Mouse (Mus musculus): ENCODE measurements around the gene Iffo2. TPM values are rescaled to one million over a fixed set of nuclear protein-coding genes. Genes with fewer than 3 reads are reported as not detected.

Iffo2 gene
- polyA plus RNA-seq, 1 experiment from 2014 or later: 4.2 TPM

DNA sequence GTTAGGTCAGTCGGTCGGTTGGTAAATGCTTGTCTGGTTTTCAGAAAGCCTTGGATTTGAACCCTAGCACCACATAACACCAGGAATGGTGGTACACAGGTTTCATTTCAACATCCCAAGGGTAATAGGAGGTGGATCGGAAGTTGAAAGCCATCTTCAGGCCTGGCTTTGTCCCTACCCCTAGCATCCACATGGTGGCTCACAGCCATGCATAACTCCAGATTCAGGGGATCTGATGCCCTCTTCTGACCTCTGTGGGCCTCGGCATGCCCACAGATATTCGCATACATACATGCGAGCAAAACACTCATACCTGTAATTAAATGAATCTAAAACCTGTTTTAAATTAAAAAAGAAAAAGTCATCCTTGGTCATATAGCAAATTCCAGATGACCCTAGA lies 28.6 kb upstream of the Iffo2 start:
- 79% methylated on average over 6 of the region's 6 CpGs for WGBS
- H3K36me3 ChIP-seq (replicated peaks): no peaks in the 10 kb centered on the region
- peaks cover 8% of the 10 kb centered on the region for H3K9me3 ChIP-seq
- H3K4me3 ChIP-seq: no peak overlapping the region
- no peak overlapping the region for H3K27ac ChIP-seq (replicated peaks)
- H3K4me1 ChIP-seq: peaks cover 18% of the 10 kb centered on the region
- DNase-seq (ENCODE audit: low spot score): no peak
- no peaks in the 10 kb centered on the region for H3K27me3 ChIP-seq (replicated peaks; ENCODE audit: low read depth, poor library complexity, severe bottlenecking)

DNA sequence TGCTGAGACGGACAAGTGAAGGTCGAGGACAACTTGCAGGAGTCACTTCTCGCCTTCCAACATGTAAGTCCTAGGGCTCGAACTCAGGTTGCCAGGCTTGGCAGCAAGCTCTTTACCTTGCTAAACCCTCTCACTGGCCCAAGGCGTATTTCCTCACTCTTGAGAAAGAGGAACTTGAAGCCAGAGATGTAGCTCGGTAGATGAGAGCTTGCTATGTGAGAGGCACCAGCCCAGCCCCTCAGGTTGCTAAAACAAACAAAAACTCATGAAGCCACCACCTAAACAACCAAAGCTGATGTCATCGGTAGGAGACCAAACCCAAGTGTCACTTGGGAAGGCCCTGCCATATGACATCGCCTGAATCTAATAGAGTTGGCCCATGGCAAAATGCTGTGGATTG lies 26.4 kb upstream of the Iffo2 start:
- Histone ChIP-seq H3K27ac (replicated peaks) (no peak overlapping the region), H3K4me3 (no peak overlapping the region), H3K4me1 (peaks cover 11% of the 10 kb centered on the region), H3K9me3 (peaks cover 8% of the 10 kb centered on the region), H3K36me3 (replicated peaks) (no peaks in the 10 kb centered on the region), H3K27me3 (replicated peaks; ENCODE audit: low read depth, poor library complexity, severe bottlenecking) (no peaks in the 10 kb centered on the region)
- 87% methylated on average over 8 of the region's 8 CpGs for WGBS
- no peak for DNase-seq (ENCODE audit: low spot score)

- Histone ChIP-seq H3K27ac (replicated peaks) (no peak overlapping the region), H3K4me1 (peaks cover 16% of the 10 kb centered on the region), H3K9me3 (peaks cover 8% of the 10 kb centered on the region), H3K4me3 (no peak overlapping the region), H3K27me3 (replicated peaks; ENCODE audit: low read depth, poor library complexity, severe bottlenecking) (no peaks in the 10 kb centered on the region), H3K36me3 (replicated peaks) (no peaks in the 10 kb centered on the region)
- 80% methylated on average over 4 of the region's 4 CpGs for WGBS
- DNase-seq (ENCODE audit: low spot score): no peak
Measured at GRCm38 (mm10) chr4:139505716-139506115, 24.6 kb upstream of the Iffo2 start.

DNA sequence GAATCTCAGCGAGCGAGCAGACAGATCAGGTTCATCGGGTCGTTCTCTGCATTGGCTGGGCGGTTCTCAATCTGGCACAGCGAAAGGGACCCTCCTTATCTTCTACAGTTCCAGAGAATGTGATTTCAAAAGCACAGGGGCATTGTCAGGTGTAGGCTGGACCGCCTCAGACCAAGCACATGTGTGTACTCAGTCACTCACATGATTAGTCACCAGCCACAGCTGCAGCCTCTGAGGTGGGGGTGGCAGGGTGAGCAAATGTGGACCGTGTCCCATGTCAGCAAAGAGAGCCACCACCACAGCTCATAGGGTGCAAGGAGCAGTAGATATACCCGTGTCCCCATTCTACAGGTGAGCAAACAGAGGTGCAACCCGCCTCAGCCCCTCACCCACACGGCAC lies 23.6 kb upstream of the Iffo2 start:
- no peak overlapping the region for H3K27ac ChIP-seq (replicated peaks)
- no peak overlapping the region for H3K4me3 ChIP-seq
- WGBS: 94% methylated on average over 11 of the region's 11 CpGs
- no peaks in the 10 kb centered on the region for H3K36me3 ChIP-seq (replicated peaks)
- no peak for DNase-seq (ENCODE audit: low spot score)
- H3K9me3 ChIP-seq: peaks cover 8% of the 10 kb centered on the region
- peaks cover 10% of the 10 kb centered on the region for H3K4me1 ChIP-seq
- H3K27me3 ChIP-seq (replicated peaks; ENCODE audit: low read depth, poor library complexity, severe bottlenecking): no peaks in the 10 kb centered on the region

DNA sequence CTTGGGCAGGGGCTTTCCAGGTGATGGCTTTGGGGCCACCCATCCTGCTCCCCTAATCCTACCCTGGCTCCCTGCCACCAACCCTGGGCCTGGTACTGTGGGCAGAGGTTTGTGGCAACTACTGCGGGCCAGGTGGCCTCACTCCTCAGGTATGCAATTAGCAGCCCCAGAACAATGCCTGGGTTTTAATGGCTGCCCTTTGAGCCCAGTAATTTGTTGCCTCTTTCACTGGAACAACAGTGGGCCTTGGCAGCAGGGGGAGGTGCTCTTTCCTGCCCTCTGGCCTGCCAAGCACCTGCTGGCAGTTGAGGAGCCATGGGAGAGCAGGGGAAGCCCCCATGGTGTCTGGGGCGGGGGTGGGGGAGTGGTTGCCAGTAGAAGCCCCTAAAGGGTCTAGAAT lies 21.3 kb upstream of the Iffo2 start:
- H3K36me3 ChIP-seq (replicated peaks): no peaks in the 10 kb centered on the region
- H3K9me3 ChIP-seq: peaks cover 8% of the 10 kb centered on the region
- H3K4me3 ChIP-seq: no peak overlapping the region
- H3K27me3 ChIP-seq (replicated peaks; ENCODE audit: low read depth, poor library complexity, severe bottlenecking): no peaks in the 10 kb centered on the region
- peaks cover 10% of the 10 kb centered on the region for H3K4me1 ChIP-seq
- WGBS: 74% methylated on average over 2 of the region's 2 CpGs
- no peak for DNase-seq (ENCODE audit: low spot score)
- no peak overlapping the region for H3K27ac ChIP-seq (replicated peaks)

DNA sequence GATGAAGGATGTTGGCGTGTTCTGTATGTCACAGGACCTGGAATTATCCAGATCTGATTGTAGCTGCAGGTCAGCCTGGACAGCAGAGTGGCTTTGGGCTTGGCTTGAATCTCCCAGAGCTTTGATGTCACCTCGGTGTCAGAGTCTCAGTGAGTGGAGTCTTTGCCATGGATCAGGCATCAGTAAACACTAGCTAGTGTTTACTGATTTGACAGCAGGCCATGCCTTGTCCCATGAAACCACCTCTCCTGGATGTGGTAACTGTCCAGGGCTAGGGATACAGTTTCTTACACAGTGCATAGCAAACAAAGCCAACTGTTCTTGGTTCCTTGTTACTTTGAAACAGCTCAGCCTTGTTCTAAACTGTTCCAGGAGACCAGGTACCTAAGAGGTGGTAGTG lies 18.8 kb upstream of the Iffo2 start:
- Histone ChIP-seq H3K4me3 (no peak overlapping the region), H3K9me3 (no peaks in the 10 kb centered on the region), H3K27me3 (replicated peaks; ENCODE audit: low read depth, poor library complexity, severe bottlenecking) (no peaks in the 10 kb centered on the region), H3K36me3 (replicated peaks) (no peaks in the 10 kb centered on the region), H3K4me1 (peaks cover 10% of the 10 kb centered on the region), H3K27ac (replicated peaks) (no peak overlapping the region)
- DNase-seq (ENCODE audit: low spot score): no peak
- 81% methylated on average over 2 of the region's 2 CpGs for WGBS

- Histone ChIP-seq H3K36me3 (replicated peaks) (no peaks in the 10 kb centered on the region), H3K27ac (replicated peaks) (no peak overlapping the region)
- WGBS: 79% methylated on average over 2 of the region's 2 CpGs
Measured at GRCm38 (mm10) chr4:139512985-139513384, 17.4 kb upstream of the Iffo2 start.

GRCm38 (mm10) chr4:139519221-139519620 lies 11.1 kb upstream of the Iffo2 start:
- H3K9me3 ChIP-seq: no peaks in the 10 kb centered on the region

More at GRCm38 (mm10) chr4:139512985-139513384, 17.4 kb upstream of the Iffo2 start:
- H3K27me3 ChIP-seq (replicated peaks; ENCODE audit: low read depth, poor library complexity, severe bottlenecking): no peaks in the 10 kb centered on the region
- peaks cover 10% of the 10 kb centered on the region for H3K4me1 ChIP-seq
- no peak for DNase-seq (ENCODE audit: low spot score)
- H3K4me3 ChIP-seq: no peak overlapping the region
- H3K9me3 ChIP-seq: no peaks in the 10 kb centered on the region

DNA sequence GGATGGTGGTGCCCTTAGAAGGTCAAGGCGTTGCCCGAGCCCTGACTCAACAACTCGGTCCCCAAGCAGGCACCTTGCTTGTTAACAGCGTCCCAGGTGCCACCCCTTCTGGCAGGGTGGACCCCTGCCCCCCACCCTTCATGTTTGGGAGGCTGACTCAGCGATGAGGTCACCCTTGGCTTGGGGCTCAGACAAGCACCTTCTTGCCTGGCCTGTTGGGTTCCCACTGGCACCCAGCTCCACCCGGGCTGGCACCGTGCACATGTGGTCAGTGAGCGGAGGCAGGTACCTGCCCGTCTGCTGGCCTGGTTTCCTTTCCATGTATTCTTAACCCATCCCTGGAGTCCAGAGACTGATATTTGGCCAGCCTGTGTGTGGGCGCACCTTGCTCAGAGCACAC lies 8.4 kb upstream of the Iffo2 start:
- Histone ChIP-seq H3K36me3 (replicated peaks) (no peaks in the 10 kb centered on the region), H3K4me3 (no peak overlapping the region), H3K4me1 (peaks cover 17% of the 10 kb centered on the region), H3K9me3 (no peaks in the 10 kb centered on the region), H3K27me3 (replicated peaks; ENCODE audit: low read depth, poor library complexity, severe bottlenecking) (0 out of 2 replicates have a peak, but pooled peaks cover 3% of the 10 kb centered on the region), H3K27ac (replicated peaks) (no peak overlapping the region)
- WGBS: 92% methylated on average over 10 of the region's 10 CpGs
- DNase-seq (ENCODE audit: low spot score): no peak

More at GRCm38 (mm10) chr4:139519221-139519620, 11.1 kb upstream of the Iffo2 start:
- 69% methylated on average over 6 of the region's 6 CpGs for WGBS
- Histone ChIP-seq H3K4me3 (no peak overlapping the region), H3K36me3 (replicated peaks) (no peaks in the 10 kb centered on the region), H3K27ac (replicated peaks) (no peak overlapping the region), H3K27me3 (replicated peaks; ENCODE audit: low read depth, poor library complexity, severe bottlenecking) (0 out of 2 replicates have a peak, but pooled peaks cover 3% of the 10 kb centered on the region), H3K4me1 (peaks cover 13% of the 10 kb centered on the region)
- DNase-seq (ENCODE audit: low spot score): peak; percentile 17

- Histone ChIP-seq H3K4me1 (peaks cover 4% of the 10 kb centered on the region; the same call in 1 of the 2 replicates), H3K4me3 (no peak overlapping the region), H3K36me3 (replicated peaks) (no peaks in the 10 kb centered on the region), H3K27me3 (replicated peaks; ENCODE audit: low read depth, poor library complexity, severe bottlenecking) (0 out of 2 replicates have a peak, but pooled peaks cover 3% of the 10 kb centered on the region), H3K27ac (replicated peaks) (no peak overlapping the region), H3K9me3 (no peaks in the 10 kb centered on the region)
- DNase-seq (ENCODE audit: low spot score): no peak
- WGBS: 80% methylated on average over 12 of the region's 12 CpGs
Measured at GRCm38 (mm10) chr4:139526475-139526874, 3.9 kb upstream of the Iffo2 start.

DNA sequence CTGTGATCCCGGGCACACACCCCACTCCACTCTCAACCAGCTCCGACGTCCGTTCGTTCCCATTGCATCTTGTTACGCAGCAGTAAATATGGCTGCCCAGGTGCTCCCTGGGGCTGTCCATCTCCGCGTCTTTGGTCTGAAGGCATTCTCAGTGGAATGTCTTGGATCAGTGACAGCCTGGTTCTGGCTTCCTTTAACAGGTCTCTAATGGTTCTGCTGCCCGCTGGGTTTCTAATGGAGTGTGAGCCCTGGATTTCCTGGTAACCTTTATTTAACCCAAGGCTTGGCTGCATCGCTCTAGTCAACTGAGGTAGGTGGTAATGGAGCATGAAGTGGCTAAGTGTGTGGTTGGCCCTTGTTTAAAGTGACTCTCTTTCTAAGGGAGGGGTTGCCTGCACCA lies 1.7 kb downstream of the Iffo2 start:
- WGBS: 91% methylated on average over 10 of the region's 10 CpGs
- Histone ChIP-seq H3K4me3 (no peak overlapping the region), H3K27ac (replicated peaks) (no peak overlapping the region), H3K36me3 (replicated peaks) (no peaks in the 10 kb centered on the region), H3K27me3 (replicated peaks; ENCODE audit: low read depth, poor library complexity, severe bottlenecking) (0 out of 2 replicates have a peak, but pooled peaks cover 8% of the 10 kb centered on the region), H3K4me1 (peaks cover 21% of the 10 kb centered on the region), H3K9me3 (no peaks in the 10 kb centered on the region)
- DNase-seq (ENCODE audit: low spot score): no peak

- Histone ChIP-seq H3K27ac (replicated peaks) (peak overlapping the region; percentile 67), H3K27me3 (replicated peaks; ENCODE audit: low read depth, poor library complexity, severe bottlenecking) (0 out of 2 replicates have a peak, but pooled peaks cover 8% of the 10 kb centered on the region), H3K4me1 (peaks cover 21% of the 10 kb centered on the region), H3K9me3 (no peaks in the 10 kb centered on the region), H3K4me3 (peak overlapping the region; percentile 18; the same call in 1 of the 2 replicates), H3K36me3 (replicated peaks) (no peaks in the 10 kb centered on the region)
- DNase-seq (ENCODE audit: low spot score): peak; percentile 39
- WGBS: 28% methylated on average over 12 of the region's 12 CpGs
Measured at GRCm38 (mm10) chr4:139535127-139535695, 4.9 kb downstream of the Iffo2 start.

GRCm38 (mm10) chr4:139535719-139536118 lies 5.4 kb downstream of the Iffo2 start:
- Histone ChIP-seq H3K36me3 (replicated peaks) (no peaks in the 10 kb centered on the region), H3K9me3 (no peaks in the 10 kb centered on the region), H3K4me3 (peak overlapping the region; percentile 18; the same call in 1 of the 2 replicates), H3K4me1 (peaks cover 21% of the 10 kb centered on the region), H3K27ac (replicated peaks) (peak overlapping the region; percentile 67), H3K27me3 (replicated peaks; ENCODE audit: low read depth, poor library complexity, severe bottlenecking) (0 out of 2 replicates have a peak, but pooled peaks cover 8% of the 10 kb centered on the region)
- 61% methylated on average over 7 of the region's 7 CpGs for WGBS
- no peak for DNase-seq (ENCODE audit: low spot score)

Data from embryonic facial prominence, embryonic 10.5 days (tissue).